Mouse (Mus musculus): ENCODE measurements around the gene Ifit1bl2. TPM values are rescaled to one million over a fixed set of nuclear protein-coding genes. Genes with fewer than 3 reads are reported as not detected.
"Not testable (repeated sequence)": the region's sequence is repeated elsewhere in the genome, so short reads cannot be mapped to it uniquely, and the experiment has no call there.

Gene Ifit1bl2
- total RNA-seq, 2 experiments from 2014 or later, result 0.22 to 0.27 TPM

DNA sequence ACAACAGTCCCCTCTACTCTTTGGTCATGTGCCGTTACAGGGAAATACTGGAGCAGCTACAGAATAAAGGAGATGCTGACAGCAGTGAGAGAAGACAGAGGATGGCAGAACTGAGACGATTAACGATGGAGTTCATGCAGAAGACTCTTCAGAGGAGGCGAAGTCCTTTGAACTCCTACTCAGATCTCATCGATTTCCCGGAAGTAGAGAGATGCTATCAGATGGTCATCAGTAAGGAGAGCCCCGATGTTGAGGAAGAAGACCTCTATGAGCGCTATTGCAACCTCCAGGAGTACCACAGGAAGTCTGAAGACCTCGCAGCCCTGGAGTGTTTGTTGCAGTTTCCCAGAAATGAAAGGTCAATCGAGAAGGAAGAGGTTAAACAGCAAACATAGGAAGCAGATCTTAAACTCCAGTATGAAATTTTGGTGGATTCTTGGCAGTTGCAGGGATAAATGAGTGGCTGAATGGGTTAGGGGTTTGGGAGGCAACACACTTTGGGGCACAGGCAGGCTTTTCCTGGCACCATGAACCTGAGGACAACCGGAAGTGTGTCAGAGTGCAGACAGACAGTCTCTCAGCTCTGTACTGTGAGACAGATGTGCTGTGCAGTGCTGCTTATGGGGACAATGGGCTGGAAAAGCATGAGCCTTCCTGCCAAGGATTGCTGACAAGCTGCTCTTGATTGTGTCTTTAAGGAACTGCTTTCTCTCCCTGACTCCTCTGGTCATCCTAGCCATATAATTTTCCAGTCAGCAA, 28.1 kb downstream of the Ifit1bl2 start:
- not testable (repeated sequence) for DNase-seq (ENCODE audit: low spot score in 2 of 2)

DNA sequence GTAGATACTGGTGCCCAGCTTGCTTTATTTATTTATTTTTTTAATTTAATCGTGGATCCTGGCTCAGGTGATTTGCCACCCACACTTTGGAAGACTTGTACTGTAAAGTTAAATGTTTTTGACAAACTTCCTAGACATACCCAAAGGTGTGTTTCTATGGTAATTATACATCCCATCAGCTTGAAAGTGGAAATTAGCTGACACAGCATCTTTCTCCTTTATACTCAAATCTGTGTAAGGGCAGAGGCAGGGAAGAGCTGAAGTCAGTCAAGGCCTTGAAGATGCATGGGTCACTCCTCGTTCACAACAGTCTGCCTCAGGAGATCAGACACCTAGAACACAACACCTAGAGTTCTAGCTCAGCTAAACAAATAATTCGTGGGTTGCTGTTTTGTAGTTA, 30.4 kb downstream of the Ifit1bl2 start:
- not testable (repeated sequence) for DNase-seq (ENCODE audit: low spot score in 2 of 2)

DNA sequence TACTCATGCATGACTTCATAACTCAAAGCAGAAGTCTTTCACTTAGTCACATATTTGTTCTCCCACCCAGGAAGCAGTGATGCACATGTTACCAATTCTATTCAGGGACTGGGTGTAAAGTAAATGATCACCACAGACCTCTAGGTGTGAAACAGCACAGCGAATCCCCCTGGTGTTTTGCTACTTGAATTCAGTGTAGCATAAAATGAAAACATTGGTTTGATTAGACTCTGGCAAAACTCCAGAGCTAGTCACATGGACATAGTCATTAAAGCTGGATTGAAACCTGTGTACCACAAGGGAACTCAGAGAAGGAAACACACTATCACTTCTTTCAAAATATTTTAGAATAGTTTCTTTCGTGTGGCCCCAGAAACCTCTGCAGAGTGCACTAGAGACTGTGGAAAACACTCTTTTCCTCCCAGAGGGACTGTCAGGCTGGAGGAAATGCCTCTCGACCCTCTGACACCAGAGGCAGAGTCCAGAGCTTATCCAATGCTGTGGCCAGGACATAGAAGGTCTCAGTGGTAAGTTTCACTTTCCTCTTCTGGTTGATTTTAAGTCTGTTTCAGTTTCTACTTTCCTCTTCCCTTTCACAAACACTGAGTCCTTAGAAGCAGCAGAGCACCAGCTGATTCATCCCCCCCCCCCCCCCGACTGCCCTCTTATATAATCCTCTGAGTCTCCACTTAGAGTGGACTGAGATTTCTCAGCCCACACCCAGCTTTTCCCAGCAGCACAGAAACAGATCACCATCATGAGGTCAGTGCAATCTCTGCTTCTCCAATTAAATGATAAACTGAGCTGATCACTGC, 33.1 kb downstream of the Ifit1bl2 start, which contains the start of gene Ifit3b:
Gene Ifit3b (plus strand): TSS at position 734 of the 815 bp plus-strand sequence.
- not testable (repeated sequence) for DNase-seq (ENCODE audit: low spot score in 2 of 2)

DNA sequence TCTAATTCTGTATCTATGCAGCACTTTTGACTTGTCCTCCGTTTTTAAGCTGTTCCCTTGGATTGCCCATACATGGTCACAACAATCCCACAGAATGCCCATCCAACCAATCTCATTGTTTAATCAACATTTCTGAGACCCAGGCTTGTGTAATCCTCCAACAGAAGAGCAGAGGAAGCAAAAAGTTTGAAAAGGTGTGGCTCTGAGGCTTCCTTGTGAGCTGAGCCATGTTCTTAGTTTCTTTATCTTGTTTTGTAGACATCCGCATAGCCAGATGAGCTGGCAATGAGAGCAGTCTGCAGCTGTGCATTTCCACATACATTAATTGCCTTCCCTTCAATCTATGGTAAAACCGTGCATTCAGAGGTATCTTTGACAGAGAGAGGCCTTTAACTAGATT, 35.1 kb downstream of the Ifit1bl2 start:
- DNase-seq (ENCODE audit: low spot score in 2 of 2), result no peak

DNA sequence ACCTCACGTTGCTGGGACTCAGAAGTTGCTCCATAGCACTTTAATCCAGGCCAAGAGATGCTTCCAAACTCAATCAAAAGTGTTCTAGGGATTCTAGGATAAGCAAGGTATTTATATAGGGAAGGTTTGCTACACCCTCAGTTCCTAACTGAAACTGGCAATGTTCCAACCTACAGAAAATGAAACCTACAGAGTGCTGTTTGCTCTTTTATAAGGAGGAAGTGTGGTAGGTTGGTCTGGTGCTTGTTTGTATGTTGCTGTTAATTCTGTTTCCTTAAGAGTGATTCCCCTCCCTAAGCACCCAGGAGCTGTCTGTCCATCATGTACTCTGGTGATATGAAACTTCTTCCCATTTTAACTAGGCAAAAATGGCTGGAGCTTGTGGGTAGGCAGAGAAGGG, 38.7 kb downstream of the Ifit1bl2 start, which contains the start of gene Ifit1bl1:
Gene Ifit1bl1 (minus strand): TSS at position 69 of the 400 bp plus-strand sequence.
- DNase-seq (ENCODE audit: low spot score in 2 of 2), result not testable (repeated sequence)

DNA sequence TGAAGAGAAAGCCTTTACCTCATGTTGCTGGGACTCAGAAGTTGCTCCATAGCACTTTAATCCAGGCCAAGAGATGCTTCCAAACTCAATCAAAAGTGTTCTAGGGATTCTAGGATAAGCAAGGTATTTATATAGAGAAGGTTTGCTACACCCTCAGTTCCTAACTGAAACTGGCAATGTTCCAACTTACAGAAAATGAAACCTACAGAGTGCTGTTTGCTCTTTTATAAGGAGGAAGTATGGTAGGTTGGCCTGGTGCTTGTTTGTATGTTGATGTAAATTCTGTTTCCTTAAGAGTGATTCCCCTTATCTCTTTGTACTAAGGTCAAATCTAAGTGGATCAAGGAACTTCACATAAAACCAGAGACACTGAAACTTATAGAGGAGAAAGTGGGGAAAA, 41.3 kb downstream of the Ifit1bl2 start:
- not testable (repeated sequence) for DNase-seq (ENCODE audit: low spot score in 2 of 2)

DNA sequence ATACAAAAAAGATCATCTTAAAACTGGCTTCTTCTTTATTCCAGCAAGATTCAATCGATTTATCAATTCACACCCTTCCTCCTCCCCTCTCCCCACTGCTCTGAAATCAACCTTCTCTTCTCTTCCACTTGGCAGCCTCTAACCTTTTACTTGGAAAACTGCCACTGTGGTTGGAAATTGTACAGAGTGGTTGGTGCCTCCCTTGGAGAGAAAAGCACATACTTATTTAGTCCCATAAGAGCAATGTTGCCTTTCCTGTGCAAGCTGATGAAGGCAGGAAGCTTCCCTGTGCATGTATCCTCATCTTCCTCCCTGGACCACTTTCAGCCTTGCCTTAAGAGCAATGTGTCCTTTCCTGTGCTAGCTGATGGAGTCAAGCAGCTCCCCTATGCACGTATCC, 42.2 kb downstream of the Ifit1bl2 start:
- peak; percentile 45 to 58 for DNase-seq (ENCODE audit: low spot score in 2 of 2)

DNA sequence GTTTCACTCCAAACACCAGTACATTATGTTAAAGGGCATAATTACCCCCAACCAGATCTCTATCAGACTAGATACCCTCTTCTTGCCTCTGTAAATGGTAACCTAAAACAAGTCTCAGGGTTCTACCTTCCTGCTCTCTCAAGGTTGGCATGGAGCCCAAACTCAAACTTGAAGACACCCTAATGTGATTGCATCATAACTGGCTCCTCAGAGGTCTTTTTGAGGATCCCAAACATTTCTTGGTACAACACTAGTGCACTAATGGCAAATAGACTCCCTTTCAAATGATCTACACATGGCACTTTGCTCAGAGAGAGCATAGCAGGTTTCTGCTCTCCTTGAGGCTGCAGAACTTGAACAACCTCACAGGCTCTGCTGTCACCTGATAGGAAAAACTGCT, 43.7 kb downstream of the Ifit1bl2 start:
- DNase-seq (ENCODE audit: low spot score in 2 of 2), result no peak

DNA sequence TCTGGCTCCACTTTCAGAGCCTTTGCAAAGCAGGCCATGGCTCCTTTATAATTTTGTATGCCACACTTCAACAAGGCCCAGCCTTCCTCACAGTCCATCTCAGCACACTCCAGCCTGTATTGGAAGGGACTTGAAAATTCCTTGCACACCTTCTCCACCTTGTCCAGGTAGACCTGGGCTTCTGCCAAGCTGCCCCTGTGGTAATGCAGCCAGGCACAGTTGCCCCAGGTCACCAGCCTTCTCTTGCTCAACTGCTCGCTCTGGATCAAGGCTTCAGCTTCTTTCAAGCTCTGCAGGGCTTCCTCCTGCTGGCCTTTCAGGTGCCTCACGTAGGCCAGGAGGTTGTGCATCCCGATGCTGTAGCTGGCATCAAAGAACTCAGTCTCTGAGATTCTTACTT, 46.0 kb downstream of the Ifit1bl2 start:
- DNase-seq (ENCODE audit: low spot score in 2 of 2), result not testable (repeated sequence)

DNA sequence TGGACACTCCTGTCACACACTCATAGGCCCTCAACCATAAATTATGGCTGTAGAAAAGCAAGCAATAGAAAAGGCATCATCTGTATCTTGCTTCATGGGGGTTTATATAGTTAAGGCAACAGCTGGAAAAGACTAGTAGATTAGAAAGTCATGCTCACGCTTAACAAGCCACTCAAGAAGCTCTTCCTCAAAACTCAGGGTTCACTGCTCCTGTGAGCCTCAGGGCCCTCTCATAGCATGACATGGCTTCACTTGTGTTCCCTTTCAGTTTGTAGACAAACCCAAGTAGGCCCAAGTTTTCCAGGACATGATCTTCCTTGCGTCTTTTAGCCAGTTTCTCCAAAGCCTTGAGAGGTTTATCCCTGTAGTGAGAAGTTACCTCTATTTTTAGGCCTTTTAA, 47.1 kb downstream of the Ifit1bl2 start:
- no peak for DNase-seq (ENCODE audit: low spot score in 2 of 2)

DNA sequence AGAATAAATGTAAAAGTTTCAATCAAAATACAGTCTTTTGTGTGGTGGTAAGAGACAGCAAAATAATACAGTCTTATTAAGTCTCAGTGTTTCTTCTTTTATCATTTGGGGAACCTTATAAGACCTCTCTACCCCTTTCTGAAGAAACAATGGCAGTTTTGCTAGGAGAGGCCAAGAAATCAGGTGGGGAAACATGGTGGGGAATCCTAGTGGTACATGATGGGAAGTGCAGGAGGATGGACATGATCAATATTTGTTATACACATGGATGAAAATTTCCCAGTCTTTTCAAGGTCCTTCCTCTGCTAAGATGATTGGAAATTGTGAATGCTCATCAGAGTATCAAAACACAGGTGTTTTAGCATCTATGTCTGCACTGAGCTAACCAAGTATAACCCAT, 51.6 kb downstream of the Ifit1bl2 start:
- no peak for DNase-seq (ENCODE audit: low spot score in 2 of 2)

DNA sequence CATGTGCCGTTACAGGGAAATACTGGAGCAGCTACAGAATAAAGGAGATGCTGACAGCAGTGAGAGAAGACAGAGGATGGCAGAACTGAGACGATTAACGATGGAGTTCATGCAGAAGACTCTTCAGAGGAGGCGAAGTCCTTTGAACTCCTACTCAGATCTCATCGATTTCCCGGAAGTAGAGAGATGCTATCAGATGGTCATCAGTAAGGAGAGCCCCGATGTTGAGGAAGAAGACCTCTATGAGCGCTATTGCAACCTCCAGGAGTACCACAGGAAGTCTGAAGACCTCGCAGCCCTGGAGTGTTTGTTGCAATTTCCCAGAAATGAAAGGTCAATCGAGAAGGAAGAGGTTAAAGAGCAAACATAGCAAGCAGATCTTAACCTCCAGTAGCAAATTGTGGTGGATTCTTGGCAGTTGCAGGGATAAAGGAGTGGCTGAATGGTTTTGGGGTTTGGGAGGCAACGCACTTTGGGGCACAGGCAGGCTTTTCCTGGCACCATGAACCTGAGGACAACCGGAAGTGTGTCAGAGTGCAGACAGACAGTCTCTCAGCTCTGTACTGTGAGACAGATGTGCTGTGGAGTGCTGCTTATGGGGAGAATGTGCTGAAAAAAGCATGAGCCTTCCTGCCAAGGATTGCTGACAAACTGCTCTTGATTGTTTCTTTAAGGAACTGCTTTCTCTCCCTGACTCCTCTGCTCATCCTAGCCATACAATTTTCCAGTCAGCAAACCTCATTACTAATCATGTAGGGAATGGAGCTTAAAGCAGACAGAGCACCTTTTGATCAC, 52.4 kb downstream of the Ifit1bl2 start:
- DNase-seq (ENCODE audit: low spot score in 2 of 2), result not testable (repeated sequence)

DNA sequence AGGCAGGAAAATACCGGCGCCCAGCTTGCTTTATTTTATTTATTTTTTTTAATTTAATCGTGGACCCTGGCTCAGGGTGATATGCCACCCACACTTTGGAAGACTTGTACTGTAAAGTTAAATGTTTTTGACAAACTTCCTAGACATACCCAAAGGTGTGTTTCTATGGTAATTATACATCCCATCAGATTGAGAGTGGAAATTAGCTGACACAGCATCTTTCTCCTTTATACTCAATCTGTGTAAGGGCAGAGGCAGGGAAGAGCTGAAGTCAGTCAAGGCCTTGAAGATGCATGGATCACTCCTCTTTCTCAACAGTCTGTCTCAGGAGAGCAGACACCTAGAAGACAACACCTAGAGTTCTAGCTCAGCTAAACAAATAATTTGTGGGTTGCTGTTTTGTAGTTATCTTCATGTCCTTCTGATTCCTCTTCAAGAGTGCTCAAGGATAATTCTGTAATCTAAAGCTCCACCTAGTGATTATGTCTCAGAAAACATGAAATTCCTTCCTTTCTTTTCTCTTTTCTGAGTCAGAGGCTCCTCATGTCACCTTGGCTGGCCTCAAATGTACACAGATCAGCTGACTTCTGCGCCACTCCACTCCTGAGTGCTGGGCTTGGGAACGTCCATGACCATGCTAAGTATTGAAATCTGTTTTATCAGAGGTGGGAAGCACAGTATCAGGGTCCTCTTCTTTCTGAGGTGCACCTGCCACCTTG, 54.6 kb downstream of the Ifit1bl2 start:
- DNase-seq (ENCODE audit: low spot score in 2 of 2), result not testable (repeated sequence)

DNA sequence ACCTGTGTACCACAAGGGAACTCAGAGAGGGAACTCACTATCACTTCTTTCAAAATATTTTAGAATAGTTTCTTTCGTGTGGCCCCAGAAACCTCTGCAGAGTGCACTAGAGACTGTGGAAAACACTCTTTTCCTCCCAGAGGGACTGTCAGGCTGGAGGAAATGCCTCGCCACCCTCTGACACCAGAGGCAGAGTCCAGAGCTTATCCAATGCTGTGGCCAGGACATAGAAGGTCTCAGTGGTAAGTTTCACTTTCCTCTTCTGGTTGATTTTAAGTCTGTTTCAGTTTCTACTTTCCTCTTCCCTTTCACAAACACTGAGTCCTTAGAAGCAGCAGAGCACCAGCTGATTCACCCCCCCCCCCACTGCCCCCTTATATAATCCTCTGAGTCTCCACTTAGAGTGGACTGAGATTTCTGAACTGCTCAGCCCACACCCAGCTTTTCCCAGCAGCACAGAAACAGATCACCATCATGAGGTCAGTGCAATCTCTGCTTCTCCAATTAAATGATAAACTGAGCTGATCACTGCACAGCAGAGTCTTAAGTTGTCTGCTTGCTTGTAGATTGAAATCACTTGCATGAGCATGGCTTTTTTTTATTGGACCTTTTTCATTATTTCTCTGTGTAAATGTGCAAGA, 57.3 kb downstream of the Ifit1bl2 start, which contains the start of gene Ifit3:
Gene Ifit3 (plus strand): TSS at position 406 of the 641 bp plus-strand sequence.
- DNase-seq (ENCODE audit: low spot score in 2 of 2), result not testable (repeated sequence)

DNA sequence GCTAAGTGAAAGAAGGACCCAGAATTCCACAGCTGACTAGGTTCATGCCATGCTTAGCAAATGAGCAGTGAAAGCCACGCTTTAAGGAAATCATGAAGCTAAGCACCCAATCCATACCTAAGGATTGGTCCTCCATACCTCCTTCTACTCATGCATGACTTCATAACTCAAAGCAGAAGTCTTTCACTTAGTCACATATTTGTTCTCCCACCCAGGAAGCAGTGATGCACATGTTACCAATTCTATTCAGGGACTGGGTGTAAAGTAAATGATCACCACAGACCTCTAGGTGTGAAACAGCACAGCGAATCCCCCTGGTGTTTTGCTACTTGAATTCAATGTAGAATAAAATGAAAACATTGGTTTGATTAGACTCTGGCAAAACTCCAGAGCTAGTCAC, 57.8 kb downstream of the Ifit1bl2 start:
- DNase-seq (ENCODE audit: low spot score in 2 of 2), result not testable (repeated sequence)

DNA sequence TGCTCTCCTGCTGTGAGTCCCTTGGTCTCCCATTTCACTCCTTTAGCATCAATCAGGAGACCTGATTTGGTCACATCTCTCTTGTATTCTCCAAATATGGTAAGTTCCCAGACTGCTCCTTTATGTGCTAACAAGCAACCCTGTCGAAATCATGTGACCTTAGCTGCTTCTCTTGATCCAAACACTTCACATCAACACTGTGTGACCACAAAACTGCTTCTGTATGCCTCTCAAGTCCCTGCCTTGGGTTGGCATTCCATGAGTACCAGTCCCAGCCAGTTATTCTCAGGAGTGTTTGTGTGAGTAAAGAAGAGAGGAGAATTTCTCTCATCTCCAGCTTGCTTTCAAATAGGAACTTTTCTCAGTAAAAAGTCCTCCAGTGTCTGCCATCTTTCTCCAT, 63.4 kb downstream of the Ifit1bl2 start:
- no peak for DNase-seq (ENCODE audit: low spot score in 2 of 2)

DNA sequence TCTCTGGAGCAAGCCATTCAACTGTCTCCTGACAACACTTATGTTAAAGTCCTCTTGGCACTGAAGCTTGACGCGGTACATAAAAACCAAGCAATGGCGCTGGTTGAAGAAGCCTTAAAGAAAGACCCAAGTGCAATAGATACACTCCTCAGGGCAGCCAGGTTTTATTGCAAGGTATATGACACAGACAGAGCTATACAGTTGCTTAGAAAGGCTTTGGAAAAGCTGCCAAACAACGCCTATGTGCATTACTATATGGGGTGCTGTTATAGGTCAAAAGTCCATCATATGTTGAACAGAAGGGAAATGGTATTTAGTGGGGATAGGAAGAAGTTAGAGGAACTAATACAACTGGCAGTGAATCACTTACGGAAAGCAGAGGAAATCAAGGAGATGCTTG, 66.9 kb downstream of the Ifit1bl2 start:
- DNase-seq (ENCODE audit: low spot score in 2 of 2), result no peak

DNA sequence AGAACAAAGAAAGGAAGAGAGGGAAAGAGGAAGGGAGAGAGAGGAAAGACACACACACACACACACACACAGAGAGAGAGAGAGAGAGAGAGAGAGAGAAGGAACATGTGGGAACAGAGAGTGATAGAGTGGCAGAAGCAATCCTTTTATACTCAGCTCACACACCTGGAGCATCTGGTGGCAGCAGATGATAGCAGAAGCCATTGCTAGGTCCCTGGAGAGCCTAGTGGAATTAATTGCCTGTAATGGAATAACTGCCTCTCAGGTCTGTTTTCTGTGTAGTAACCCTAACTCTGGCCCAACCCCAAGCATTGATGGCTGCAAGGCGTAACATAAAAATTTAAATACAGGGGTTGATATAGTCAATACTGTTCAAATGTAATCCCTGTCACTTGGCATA, 69.5 kb downstream of the Ifit1bl2 start:
- DNase-seq (ENCODE audit: low spot score in 2 of 2), result no peak

DNA sequence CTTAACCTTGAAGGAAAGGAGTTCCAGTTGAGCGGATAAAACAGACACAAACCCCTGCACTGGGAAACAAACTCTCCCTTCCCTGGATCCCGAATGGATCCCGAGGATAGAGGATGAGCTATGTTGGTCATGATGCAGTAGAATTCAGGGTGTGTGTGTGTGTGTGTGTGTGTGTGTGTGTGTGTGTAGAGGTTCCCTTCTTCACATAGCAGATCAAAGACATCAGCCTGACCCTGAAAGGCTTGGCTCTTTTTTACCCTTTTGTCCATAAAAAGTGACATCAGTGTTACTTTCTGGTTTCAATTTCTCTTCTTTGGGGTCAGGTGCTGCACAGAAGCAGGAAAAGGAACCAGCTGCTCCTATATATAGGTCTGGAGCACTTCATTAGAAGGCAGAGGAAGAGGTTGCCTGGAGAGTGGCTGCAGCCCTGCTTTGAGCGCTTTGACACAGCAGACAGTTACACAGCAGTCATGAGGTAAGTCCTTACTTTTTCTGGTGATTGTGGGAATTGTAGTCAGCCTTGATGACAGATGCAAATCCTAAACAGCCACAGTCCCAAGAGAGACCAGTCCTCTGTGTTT, 70.6 kb downstream of the Ifit1bl2 start:
- no peak for DNase-seq (ENCODE audit: low spot score in 2 of 2)
